In genomic region chr5:113220383-113221146, GRCm38 (mm10) we compare ENCODE assay signal across 8 mouse cellular contexts. TPM values are rescaled to one million over a fixed set of nuclear protein-coding genes. Genes with fewer than 3 reads are reported as not detected.
DNase-seq lines count a peak whose midpoint lies in the region; ATAC-seq and TF ChIP-seq lines count a peak whose summit lies in the region.

No protein-coding gene starts in this region.

- H3K9me3 ChIP-seq in embryonic facial prominence, embryonic 15.5 days (replicated peaks), result no peaks in the 10 kb centered on the region
- no peaks in the 10 kb centered on the region for H3K9me3 ChIP-seq in intestine, embryonic 15.5 days
- H3K9me3 ChIP-seq in liver, embryonic 15.5 days (replicated peaks), result no peaks in the 10 kb centered on the region
- no peaks in the 10 kb centered on the region for H3K9me3 ChIP-seq in stomach, embryonic 15.5 days

- H3K36me3 ChIP-seq in testis, adult 2 months (ENCODE audit: control insufficient read depth, insufficient read depth, low read length), result no peaks in the 10 kb centered on the region
- no peaks in the 10 kb centered on the region for H3K36me3 ChIP-seq in embryonic facial prominence, embryonic 15.5 days
- H3K36me3 ChIP-seq in intestine, embryonic 15.5 days, result no peaks in the 10 kb centered on the region
- no peaks in the 10 kb centered on the region for H3K36me3 ChIP-seq in liver, embryonic 15.5 days (replicated peaks)
- no peaks in the 10 kb centered on the region for H3K36me3 ChIP-seq in stomach, embryonic 15.5 days

- peaks cover 18% of the 10 kb centered on the region for H3K4me1 ChIP-seq in testis, adult 2 months (ENCODE audit: control insufficient read depth, insufficient read depth, low read length)
- H3K4me1 ChIP-seq in embryonic facial prominence, embryonic 15.5 days, result peaks cover 27% of the 10 kb centered on the region
- peaks cover 31% of the 10 kb centered on the region for H3K4me1 ChIP-seq in intestine, embryonic 15.5 days (replicated peaks)
- H3K4me1 ChIP-seq in liver, embryonic 15.5 days (replicated peaks), result peaks cover 28% of the 10 kb centered on the region
- H3K4me1 ChIP-seq in stomach, embryonic 15.5 days, result peaks cover 34% of the 10 kb centered on the region

- WGBS in embryonic facial prominence, embryonic 15.5 days, result 3% methylated on average over 59 of the region's 64 CpGs
- 3% methylated on average over 64 of the region's 64 CpGs for WGBS in intestine, embryonic 15.5 days
- 3% methylated on average over 64 of the region's 64 CpGs for WGBS in liver, embryonic 15.5 days (ENCODE audit: insufficient replicate concordance)
- 2% methylated on average over 60 of the region's 64 CpGs for WGBS in stomach, embryonic 15.5 days

- H3K27me3 ChIP-seq in testis, adult 2 months (ENCODE audit: control insufficient read depth, insufficient read depth, low read length), result no peaks in the 10 kb centered on the region
- peaks cover 27% of the 10 kb centered on the region for H3K27me3 ChIP-seq in embryonic facial prominence, embryonic 15.5 days
- H3K27me3 ChIP-seq in intestine, embryonic 15.5 days (replicated peaks), result no peaks in the 10 kb centered on the region
- peaks cover 32% of the 10 kb centered on the region for H3K27me3 ChIP-seq in liver, embryonic 15.5 days
- H3K27me3 ChIP-seq in stomach, embryonic 15.5 days (replicated peaks), result no peaks in the 10 kb centered on the region

- peak overlapping the region; percentile 45 for H3K9ac ChIP-seq in embryonic facial prominence, embryonic 15.5 days
- peak overlapping the region; percentile 59 for H3K9ac ChIP-seq in intestine, embryonic 15.5 days
- peak overlapping the region; percentile 42; the same call in 1 of the 2 replicates for H3K9ac ChIP-seq in liver, embryonic 15.5 days
- H3K9ac ChIP-seq in stomach, embryonic 15.5 days, result peak overlapping the region; percentile 47

- no peak for TF ChIP-seq CTCF in testis, adult 2 months (IDR thresholded peaks at IDR 0.05; ENCODE audit: control insufficient read depth, insufficient read depth, insufficient replicate concordance, low read depth, low read length)

- H3K4me2 ChIP-seq in embryonic facial prominence, embryonic 15.5 days (replicated peaks), result peak overlapping the region; percentile 98
- peak overlapping the region; percentile 93 for H3K4me2 ChIP-seq in intestine, embryonic 15.5 days (replicated peaks)
- peak overlapping the region; percentile 72 for H3K4me2 ChIP-seq in liver, embryonic 15.5 days
- H3K4me2 ChIP-seq in stomach, embryonic 15.5 days, result peak overlapping the region; percentile 97

- peak overlapping the region; percentile 60; the same call in 1 of the 2 replicates for H3K27ac ChIP-seq in testis, adult 2 months (ENCODE audit: control insufficient read depth, insufficient read depth, low read depth, low read length)
- no peak overlapping the region for H3K27ac ChIP-seq in embryonic facial prominence, embryonic 15.5 days (replicated peaks)
- peak overlapping the region; percentile 84 for H3K27ac ChIP-seq in intestine, embryonic 15.5 days
- H3K27ac ChIP-seq in liver, embryonic 15.5 days (replicated peaks), result peak overlapping the region; percentile 78
- H3K27ac ChIP-seq in stomach, embryonic 15.5 days, result peak overlapping the region; percentile 74

- DNase-seq in testis, postnatal 14 days (ENCODE audit: low spot score), result no peak
- DNase-seq in left cerebral cortex, postnatal 14 days (ENCODE audit: low spot score in 2 of 2), result no peak
- no peak for DNase-seq in left cerebral cortex, adult 11 months (ENCODE audit: low spot score)

- ATAC-seq in embryonic facial prominence, embryonic 15.5 days (ENCODE audit: insufficient number of reproducible peaks, low FRiP score, low TSS enrichment, low read depth), result peak; percentile 8; the same call in 1 of the 2 replicates
- ATAC-seq in intestine, embryonic 15.5 days, result peak; percentile 52
- peak; percentile 75 for ATAC-seq in liver, embryonic 15.5 days (ENCODE audit: insufficient read depth)
- ATAC-seq in stomach, embryonic 15.5 days (ENCODE audit: insufficient read depth, low FRiP score, low read depth), result peak; percentile 28

- TF ChIP-seq POLR2A in testis, adult 2 months (IDR thresholded peaks at IDR 0.05; ENCODE audit: control insufficient read depth, low read depth, low read length), result no peak

- intact Hi-C loops in left cerebral cortex, postnatal 14 days (cut with DNase I), result no loop called here

- H3K4me3 ChIP-seq in testis, adult 2 months (ENCODE audit: control insufficient read depth, low read depth, low read length), result peak overlapping the region; percentile 91
- H3K4me3 ChIP-seq in embryonic facial prominence, embryonic 15.5 days (replicated peaks), result peak overlapping the region; percentile 64
- H3K4me3 ChIP-seq in intestine, embryonic 15.5 days (replicated peaks), result peak overlapping the region; percentile 62
- H3K4me3 ChIP-seq in liver, embryonic 15.5 days (replicated peaks), result peak overlapping the region; percentile 58
- peak overlapping the region; percentile 70 for H3K4me3 ChIP-seq in stomach, embryonic 15.5 days (replicated peaks)

RNA-seq across cellular contexts. Expression of gene 2900026A02Rik, which starts 0.5 kb away (rescaled TPM):
- 2.1 and 2.2 TPM in 2 replicates for polyA plus RNA-seq in testis, adult 2 months (2012; rRNA removed)
- polyA plus RNA-seq in embryonic facial prominence, embryonic 15.5 days (2015; fragmentation: Nextera tagmentation; extraction: Ambion mirVana), result 14.2 and 16.4 TPM in 2 replicates
- 10.0 and 10.7 TPM in 2 replicates for polyA plus RNA-seq in intestine, embryonic 15.5 days (2015; fragmentation: Nextera tagmentation; extraction: Ambion mirVana)
- polyA plus RNA-seq in liver, embryonic 15.5 days (2015; fragmentation: Nextera tagmentation; extraction: Ambion mirVana), result 2.0 and 2.8 TPM in 2 replicates
- polyA plus RNA-seq in stomach, embryonic 15.5 days (2015; fragmentation: Nextera tagmentation; extraction: Ambion mirVana), result 12.6 and 15.2 TPM in 2 replicates
- total RNA-seq in left cerebral cortex, postnatal 14 days (2021), result 10 to 100 TPM; 55.8 to 63.6 TPM

RNA-seq across cellular contexts. Expression of gene Tmem211, which starts 6.1 kb away (rescaled TPM):
- not detected in 2 replicates for polyA plus RNA-seq in testis, adult 2 months (2012; rRNA removed)
- polyA plus RNA-seq in embryonic facial prominence, embryonic 15.5 days (2015; fragmentation: Nextera tagmentation; extraction: Ambion mirVana), result 0.79 and 1.3 TPM in 2 replicates
- polyA plus RNA-seq in intestine, embryonic 15.5 days (2015; fragmentation: Nextera tagmentation; extraction: Ambion mirVana), result not detected in 2 replicates
- not detected in 2 replicates for polyA plus RNA-seq in liver, embryonic 15.5 days (2015; fragmentation: Nextera tagmentation; extraction: Ambion mirVana)
- 0.48 and 0.57 TPM in 2 replicates for polyA plus RNA-seq in stomach, embryonic 15.5 days (2015; fragmentation: Nextera tagmentation; extraction: Ambion mirVana)
- not detected for total RNA-seq in left cerebral cortex, postnatal 14 days (2021)

Comparison
In these comparisons a context has a peak if more than half of its experiments do, and no peak if none do; other contexts are left out.
1. ATAC-seq: peak in every context shown above with its lines; median percentile 75 in liver, embryonic 15.5 days; 52 in intestine, embryonic 15.5 days; 28 in stomach, embryonic 15.5 days; 8 in embryonic facial prominence, embryonic 15.5 days.